Mouse (Mus musculus) cerebellum, postnatal 10 days (tissue): ENCODE measurements around the gene Phpt1.
"Not testable (repeated sequence)": the region's sequence is repeated elsewhere in the genome, so short reads cannot be mapped to it uniquely, and the experiment has no call there.

Experiments
- DNase-seq, 2 experiments: peaks; one replicate each; pipeline ENCODE4 v3.0.0; 2021; ENCODE audit warnings: mixed read lengths in 2 of 2

The Phpt1 gene

GRCm38 (mm10) chr2:25560551-25560950, 14.5 kb downstream of the Phpt1 start:
- peak in 1 of 2 experiments; percentile 3 for DNase-seq

GRCm38 (mm10) chr2:25558774-25559173, 16.2 kb downstream of the Phpt1 start:
- DNase-seq = peak in 1 of 2 experiments; percentile 6

GRCm38 (mm10) chr2:25557964-25558360, 17.1 kb downstream of the Phpt1 start:
- DNase-seq = no peak

DNA sequence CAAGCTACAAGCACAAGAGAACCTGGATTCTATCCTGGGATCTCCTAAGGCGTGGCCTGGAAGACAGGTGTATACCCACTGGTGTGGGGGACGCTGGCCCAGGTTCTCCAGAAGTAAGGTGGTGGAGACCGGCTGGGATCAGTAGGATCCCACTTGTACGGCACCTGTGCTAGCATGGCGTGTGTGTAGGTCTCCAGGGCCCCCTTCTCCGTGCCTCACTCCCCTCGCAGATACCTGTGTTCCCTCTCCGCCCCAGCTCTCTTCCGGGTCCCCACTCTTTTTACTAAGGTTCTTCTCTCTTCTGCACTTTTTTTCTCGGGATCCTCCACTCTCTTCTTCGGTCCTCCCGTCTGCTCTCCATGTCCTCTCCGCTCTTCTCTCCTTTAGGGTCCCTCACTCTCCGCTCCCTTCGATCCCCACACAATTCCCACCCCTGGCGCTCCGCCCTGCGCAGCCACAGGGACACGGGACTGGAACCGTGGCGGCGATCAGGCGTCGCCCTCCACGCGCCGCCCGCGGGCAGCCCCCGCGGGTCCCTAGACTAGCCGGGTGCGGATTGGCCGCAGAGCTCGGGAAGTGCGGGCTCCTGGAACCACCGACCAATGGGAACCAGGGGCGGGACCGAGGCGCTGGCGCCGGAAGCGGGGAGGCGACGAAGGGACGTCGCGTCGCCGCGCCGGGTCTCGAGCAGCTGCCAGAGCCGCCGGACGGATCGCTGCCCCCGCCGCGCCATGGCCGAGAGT, 17.6 kb downstream of the Phpt1 start, which contains the start of gene Edf1:
Gene Edf1 (plus strand): TSS at position 627 of the 743 bp plus-strand sequence.
- DNase-seq = peak; percentile 97 to 98

DNA sequence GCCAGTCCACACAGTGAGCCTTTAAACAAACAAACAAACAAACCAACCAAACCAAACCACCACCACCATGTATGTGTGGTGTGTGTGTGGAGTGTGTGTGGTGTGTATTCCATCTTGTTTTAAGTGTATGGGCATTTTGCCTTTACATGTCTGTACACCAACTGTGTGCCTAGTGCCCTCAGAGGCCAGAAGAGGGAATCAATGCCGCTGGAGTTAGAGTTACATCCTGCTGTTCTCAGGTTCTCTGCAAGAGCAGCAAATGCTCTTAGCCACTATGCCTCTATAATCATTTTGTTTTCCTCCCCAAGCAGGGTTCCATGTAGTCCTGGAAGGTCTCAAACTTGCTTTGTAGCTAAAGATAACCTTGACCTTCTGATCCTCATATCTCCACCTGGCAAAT, 18.7 kb downstream of the Phpt1 start:
- DNase-seq = no peak

DNA sequence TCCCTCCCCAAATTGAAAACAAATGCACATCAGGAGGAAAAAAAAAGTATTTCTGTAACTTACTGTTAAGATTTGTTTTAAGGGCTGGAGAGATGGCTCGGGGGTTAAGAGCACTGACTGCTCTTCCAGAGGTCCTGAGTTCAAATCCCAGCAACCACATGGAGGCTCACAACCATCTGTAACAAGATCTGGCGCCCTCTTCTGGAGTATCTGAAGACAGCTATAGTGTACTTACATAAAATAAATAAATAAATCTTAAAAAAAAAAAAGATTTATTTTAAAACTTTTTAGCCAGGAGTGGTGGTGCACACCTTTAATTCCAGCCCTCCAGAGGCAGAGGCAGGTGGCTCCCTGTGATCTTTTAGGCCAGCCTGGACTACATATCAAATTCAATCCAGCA, 19.5 kb downstream of the Phpt1 start:
- DNase-seq = not testable (repeated sequence)

DNA sequence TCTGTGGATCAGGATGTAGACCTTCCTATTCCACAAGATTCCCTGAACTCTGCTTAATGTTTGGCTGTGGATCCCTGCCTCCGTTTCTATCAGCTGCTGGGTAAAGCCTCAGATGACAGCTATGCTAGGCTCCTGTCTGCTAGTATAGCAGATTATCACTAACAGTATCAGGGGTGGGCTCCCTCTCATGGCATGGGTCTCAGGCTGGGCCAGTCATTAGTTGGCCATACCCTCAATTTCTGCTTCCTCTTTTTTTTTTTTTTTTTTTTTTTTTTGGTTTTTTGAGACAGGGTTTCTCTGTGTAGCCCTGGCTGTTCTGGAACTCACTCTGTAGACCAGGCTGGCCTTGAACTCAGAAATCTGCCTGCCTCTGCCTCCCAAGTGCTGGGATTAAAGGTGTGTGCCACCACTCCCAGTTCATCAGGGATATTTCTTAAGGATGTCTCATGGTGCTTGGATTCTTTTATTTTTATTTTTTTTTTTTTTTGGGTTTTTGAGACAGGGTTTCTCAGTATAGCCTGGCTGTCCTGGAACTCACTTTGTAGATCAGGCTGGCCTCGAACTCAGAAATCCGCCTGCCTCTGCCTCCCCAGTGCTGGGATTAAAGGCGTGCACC, 21.7 kb downstream of the Phpt1 start:
- DNase-seq = not testable (repeated sequence)

DNA sequence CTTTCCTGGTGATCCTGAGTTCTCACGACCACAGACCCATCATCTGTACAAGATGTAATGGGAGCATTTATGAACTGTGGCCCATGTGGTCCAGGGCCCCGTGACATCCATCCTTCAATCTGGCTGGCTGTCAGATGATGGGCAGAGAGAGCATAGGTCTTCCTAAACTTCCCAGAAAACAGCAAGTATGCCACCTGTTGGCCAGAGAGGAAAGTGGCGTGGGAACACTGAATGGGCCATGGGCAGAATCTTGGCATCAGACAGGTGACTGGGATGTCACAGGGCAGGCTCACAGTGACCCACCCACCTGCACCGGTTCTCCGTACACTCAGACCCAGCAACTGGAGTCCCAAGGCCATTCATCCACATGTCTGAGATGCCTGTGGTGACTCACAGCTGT, 23.8 kb downstream of the Phpt1 start:
- peak; percentile 78 to 83 for DNase-seq

DNA sequence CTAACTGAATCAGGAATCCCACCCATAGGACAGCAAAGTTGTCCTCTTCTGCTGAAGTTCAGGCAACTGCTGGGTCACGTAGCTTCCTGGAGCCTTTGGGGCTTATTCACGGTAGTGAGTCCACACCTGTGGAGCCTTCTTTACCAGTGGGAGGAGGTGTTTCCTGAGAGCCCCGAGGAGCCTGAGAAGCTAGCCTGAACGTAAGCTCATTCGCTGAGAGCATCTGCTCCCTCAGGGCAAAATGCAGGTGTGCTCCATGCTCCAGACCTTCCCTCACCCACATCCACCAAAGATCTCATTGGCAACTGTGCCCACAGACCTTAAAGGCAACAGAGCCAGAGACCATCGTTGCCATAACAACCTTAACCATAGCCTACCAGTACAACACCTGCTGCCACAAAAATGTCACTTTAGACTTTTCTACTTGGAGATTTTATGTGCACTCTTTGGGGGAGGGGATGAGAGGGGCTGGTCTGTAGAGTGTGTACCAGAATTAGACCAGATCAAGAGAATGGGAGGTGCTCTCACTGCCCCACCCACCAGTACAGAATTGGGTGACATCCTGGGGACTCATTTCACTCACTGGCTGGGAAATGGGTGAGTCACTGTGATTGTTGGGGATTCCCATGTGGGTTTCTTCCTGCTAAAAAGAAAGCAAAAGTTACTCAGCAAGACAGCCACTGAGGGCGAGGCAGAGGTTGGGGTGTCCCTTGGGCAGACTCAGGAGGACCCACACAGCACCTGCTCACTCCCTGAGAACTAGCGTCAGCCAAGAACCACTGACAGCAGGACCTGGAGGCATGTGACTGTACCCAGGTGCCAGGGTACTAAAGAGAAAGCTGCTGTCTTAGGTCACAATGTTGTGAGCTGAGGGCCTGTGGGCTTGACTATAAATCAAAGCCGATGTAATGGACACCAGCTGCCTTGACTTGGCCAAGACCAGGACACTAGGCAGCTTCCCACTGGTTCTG, 25.7 kb downstream of the Phpt1 start:
- no peak for DNase-seq

DNA sequence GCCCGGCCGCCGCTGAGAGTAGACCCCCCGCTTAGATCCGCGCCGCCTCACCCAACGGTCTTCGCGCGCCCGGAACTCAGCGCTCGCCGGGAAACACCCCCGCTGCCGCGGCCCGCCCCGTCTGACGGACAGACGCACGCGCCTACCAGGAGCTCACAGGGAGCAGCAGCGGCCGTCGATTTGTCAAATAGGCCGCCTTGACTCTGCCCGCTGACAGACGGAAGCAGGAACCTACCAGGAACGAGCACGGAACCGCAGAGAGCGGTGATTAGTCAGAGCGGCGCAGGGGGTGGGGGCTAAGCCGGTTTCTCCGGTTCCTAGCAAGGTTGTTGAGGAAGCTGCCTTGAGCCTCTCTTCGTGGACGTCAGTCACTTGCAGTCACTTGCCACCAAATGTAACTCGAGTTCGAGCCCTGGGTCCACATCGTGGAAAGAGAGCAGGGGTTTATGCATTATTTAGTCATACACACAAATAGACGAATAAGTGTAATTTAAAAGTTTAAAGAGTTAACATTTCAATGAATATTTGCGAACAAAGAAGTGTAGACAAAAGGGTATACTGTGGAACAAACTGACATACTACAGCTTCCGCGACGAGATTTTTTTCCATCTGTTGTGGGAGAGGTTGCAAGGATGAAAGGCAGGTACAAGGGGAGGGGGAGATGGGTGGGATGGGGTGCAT, 28.1 kb downstream of the Phpt1 start, which contains the start of gene Traf2:
Gene Traf2 (minus strand): TSS at position 130 of the 681 bp plus-strand sequence.
- peak; percentile 99 for DNase-seq

DNA sequence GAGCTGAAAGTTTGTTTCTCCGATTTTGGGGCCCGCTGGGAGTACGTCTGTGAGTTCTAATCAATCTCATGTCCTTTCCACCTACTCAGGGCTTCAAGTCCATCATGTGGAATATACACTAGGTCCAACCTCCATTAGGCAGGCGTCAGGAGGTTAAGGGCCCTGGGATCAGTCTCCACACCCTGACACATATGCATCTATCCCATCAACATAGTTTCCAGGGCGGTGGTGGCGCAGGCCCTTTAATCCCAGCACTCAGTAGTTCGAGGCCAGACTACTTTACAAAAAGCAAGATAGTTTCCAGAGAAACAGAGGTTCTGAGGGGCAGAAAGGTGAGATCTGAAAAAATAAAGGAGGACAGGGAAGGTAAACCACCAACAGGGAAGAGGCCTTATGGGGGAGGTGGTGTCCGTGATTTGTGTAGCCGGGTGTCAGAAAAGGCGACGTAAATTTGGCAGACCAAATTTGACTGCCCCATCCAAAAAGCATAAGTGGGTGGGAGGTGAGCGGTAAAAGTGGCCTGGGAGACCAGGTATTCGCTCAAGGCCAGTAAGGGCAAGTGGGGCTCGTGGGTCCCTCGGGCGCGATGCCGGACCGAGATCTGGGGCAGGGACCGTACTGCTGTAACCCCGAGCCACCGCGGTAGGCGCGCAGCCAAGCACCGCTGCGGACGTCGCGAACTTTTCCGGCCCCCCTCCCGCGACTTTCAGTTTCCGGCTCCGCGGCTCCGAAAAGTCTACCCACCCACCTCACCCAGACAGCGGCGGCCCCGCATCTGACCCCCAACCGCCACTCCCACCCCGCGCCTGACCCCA, 28.8 kb downstream of the Phpt1 start:
- DNase-seq = peak in 1 of 2 experiments; percentile 15

DNA sequence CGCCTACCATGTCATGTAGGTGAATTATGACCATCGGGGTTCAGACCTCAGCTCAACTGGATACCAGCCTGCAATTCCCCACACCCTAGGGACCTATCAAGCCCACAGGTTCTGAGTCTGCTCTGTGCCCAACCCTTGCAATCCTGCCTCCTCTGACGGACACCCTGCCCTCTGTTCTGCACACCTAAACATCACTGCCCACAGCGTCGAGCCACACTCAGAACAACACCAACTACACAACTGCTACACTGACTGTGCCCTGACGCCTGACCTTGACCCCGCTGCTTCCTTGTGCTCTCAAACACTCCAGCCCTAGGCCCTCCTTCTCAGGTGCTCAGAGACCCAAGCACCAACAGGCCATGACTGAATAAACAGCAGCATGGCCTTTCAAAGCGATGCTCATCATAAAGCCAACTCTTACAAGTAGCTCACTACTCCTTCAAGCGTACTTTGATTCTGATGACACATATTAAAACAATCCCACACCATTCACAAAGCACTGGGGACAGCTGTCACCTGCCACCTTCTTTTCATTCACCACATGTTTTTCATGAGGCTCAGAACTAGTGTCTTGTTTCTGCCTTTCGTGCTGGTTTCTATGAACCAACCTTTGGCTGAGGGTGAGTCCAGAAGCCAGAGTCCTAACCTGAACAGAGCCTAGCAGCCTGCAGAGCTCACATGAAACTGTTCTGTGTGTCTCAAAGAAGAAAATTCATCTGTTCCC, 33.2 kb downstream of the Phpt1 start:
- no peak for DNase-seq

- DNase-seq = no peak
Observed at GRCm38 (mm10) chr2:25540541-25540948, 34.5 kb downstream of the Phpt1 start.

- no peak for DNase-seq
Observed at GRCm38 (mm10) chr2:25536531-25536930, 38.5 kb downstream of the Phpt1 start.

DNA sequence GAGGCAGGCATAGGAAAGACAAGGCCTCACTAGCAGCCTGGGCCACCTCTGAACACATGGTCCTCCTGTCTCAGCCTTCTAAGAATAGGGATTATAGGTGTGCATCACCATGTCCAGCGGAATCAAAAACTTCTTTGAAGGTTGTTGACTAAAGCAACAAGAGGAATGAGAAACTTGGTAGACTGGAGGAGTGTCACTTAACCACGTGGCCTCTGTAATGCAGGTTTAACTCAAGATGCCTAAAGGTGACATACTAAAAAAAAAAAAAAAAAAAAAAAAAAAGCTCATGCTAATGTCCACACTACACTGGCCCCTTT, 40.2 kb downstream of the Phpt1 start:
- no peak for DNase-seq

DNA sequence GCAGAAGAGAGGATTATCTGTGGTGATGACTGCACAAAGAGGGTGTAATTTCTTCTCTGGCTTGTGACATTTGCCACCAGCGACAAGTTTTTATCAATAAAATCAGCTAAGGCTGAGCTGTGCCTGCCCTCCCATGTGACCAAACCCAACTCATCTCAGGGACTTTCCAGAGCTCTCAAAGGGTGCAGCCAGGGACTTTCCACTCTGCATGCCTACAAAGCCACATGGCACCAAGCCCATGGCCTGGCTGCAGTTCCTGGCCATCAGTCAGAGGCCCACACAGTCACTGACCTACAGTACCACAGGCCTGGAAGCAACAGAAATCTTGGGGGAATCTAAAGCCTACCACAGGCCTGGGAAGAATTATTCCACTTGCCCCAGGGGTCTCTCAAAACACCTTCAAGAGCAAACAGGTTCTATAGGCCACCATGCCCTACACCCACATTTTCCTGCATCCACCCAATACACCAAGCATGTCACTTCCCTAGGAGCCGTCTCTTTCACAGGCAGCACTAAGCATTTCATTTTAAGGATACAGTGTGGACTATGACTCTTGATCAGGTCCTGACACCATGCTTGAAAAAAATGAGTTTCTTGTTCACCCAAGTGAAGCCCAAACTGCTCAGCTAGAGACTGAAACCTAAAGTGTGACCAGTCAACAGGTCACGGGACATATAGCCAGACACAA, 40.7 kb downstream of the Phpt1 start:
- DNase-seq = peak; percentile 57 to 74

GRCm38 (mm10) chr2:25533707-25534106, 41.3 kb downstream of the Phpt1 start:
- DNase-seq = no peak

- DNase-seq = no peak
Observed at GRCm38 (mm10) chr2:25526510-25527302, 48.3 kb downstream of the Phpt1 start.
